Mouse (Mus musculus) heart, embryonic 14.5 days (tissue): Measurements from ENCODE around the gene Iqce. TPM values are rescaled to one million over a fixed set of nuclear protein-coding genes. Genes with fewer than 3 reads are reported as not detected.
A peak's percentile ranks its signal among the peaks of the same experiment; 100 is the strongest.

ENCODE experiments used
- ATAC-seq: fragments of 200-750 bp; cut with Nextera tagmentation; 2 replicates; pipeline ENCODE4 v1.8.0; 2017; ENCODE audit warnings: low read depth, moderate TSS enrichment; ENCODE audit not compliant: insufficient number of reproducible peaks, insufficient read depth, low FRiP score
- H3K27ac ChIP-seq, 2 experiments: fragments of 200-500 bp in 1 of 2; fragments of 300-500 bp in 1 of 2; sonication (generic) in 1 of 2; replicated peaks in 1 of 2; 2 replicates each; pipeline ENCODE4 v1.5.1; 2012 to 2014; ENCODE audit warnings: low read depth in 2 of 2, low read length in 2 of 2, control low read depth in 1 of 2, mild to moderate bottlenecking in 1 of 2, mixed read lengths in 1 of 2; ENCODE audit not compliant: control insufficient read depth in 1 of 2, insufficient read depth in 1 of 2
- H3K27me3 ChIP-seq: fragments of 300-500 bp; sonication (generic); 2 replicates; pipeline ENCODE4 v1.6.1; 2014; ENCODE audit warnings: mild to moderate bottlenecking, low read length, control low read depth; ENCODE audit not compliant: control insufficient read depth, insufficient read depth
- H3K36me3 ChIP-seq: fragments of 300-500 bp; sonication (generic); 2 replicates; pipeline ENCODE4 v1.6.1; 2014; ENCODE audit warnings: mild to moderate bottlenecking, control low read depth, low read length, mixed read lengths; ENCODE audit not compliant: control insufficient read depth, insufficient read depth
- H3K4me1 ChIP-seq, 2 experiments: fragments of 200-500 bp in 1 of 2; fragments of 300-500 bp in 1 of 2; sonication (generic) in 1 of 2; 2 replicates each; pipeline ENCODE4 v1.6.1; 2012 to 2014; ENCODE audit warnings: low read length in 2 of 2, control low read depth in 1 of 2, mixed read lengths in 1 of 2; ENCODE audit not compliant: control insufficient read depth in 2 of 2, insufficient read depth in 2 of 2
- H3K4me2 ChIP-seq: fragments of 300-500 bp; sonication (generic); 2 replicates; pipeline ENCODE4 v1.6.1; 2014; ENCODE audit warnings: mild to moderate bottlenecking, low read length
- H3K4me3 ChIP-seq, 2 experiments: fragments of 200-500 bp in 1 of 2; fragments of 300-500 bp in 1 of 2; sonication (generic) in 1 of 2; 2 replicates each; pipeline ENCODE4 v1.5.1; 2012 to 2014; ENCODE audit warnings: low read length in 2 of 2, mild to moderate bottlenecking in 2 of 2, control low read depth in 1 of 2, low read depth in 1 of 2, moderate library complexity in 1 of 2; ENCODE audit not compliant: control insufficient read depth in 1 of 2, insufficient read depth in 1 of 2
- H3K9ac ChIP-seq: fragments of 300-500 bp; sonication (generic); 2 replicates; pipeline ENCODE4 v1.6.1; 2014; ENCODE audit warnings: mild to moderate bottlenecking, low read length
- H3K9me3 ChIP-seq: fragments of 300-500 bp; sonication (generic); 2 replicates; pipeline ENCODE4 v1.6.1; 2016; ENCODE audit warnings: low read length, control low read depth; ENCODE audit not compliant: control insufficient read depth
- WGBS: fragments of 180-500 bp; shearing (Covaris S2); extraction: QIAGEN DNeasy Blood & Tissue Kit; methylation state at CpG from one replicate; pipeline ENCODE4 v1.1.7; 2014; 5-methylcytosine and 5-hydroxymethylcytosine counted together
- polyA plus RNA-seq: library from polyadenylated mRNA; unstranded; fragments of >200 nt; fragmentation: Nextera tagmentation; extraction: Ambion mirVana; gene quantifications from 2 replicates; pipeline ENCODE4 v1.2.1, GENCODE M21; 2014

Gene Iqce
- polyA plus RNA-seq, 1 experiment from 2014 or later: 8.0 TPM

DNA sequence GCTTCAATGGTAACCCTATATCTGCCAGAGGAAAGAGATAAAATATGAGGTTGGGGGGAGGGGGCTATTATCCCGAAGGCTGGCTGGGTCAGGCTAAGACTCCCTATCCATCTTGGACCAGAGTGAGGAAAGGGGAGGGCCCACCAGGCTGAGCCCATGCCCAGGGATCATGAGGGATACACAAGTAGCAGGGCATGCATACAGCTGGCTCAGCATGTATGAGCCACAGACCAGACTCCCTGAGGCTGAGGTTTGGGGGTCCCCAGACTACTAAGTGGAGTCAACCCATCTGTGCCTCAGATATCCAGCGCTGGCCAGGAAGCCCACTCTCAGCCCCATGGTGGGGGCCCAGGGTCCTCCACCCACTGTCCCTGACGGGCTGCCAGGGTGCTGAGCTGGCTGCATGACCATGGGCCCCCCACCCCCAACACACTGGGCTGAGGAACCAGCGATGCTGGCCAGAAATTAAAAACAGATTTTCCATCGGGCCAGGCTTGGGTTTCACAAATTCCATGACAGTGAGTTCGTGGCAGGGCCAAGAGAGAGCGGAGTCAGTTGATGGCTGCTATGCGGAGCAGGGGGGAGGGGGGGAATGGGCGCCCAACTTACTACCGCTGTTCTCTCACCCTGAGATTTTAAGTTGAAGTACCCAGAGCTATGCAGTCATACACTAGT lies 60.8 kb downstream of the Iqce start:
- H3K9me3 ChIP-seq: no peaks in the 10 kb centered on the region
- H3K36me3 ChIP-seq: peaks cover 43% of the 10 kb centered on the region
- peak overlapping the region; percentile 41 for H3K9ac ChIP-seq
- ATAC-seq: no peak
- H3K4me2 ChIP-seq: 0 out of 2 replicates have a peak overlapping the region, but pooled peaks have one; percentile 7
- no peaks in the 10 kb centered on the region for H3K27me3 ChIP-seq
- H3K4me3 ChIP-seq: no peak overlapping the region
- H3K27ac ChIP-seq: peak overlapping the region; percentile 30 to 39
- peaks cover 35 to 55% of the 10 kb centered on the region in 2 experiments for H3K4me1 ChIP-seq
- WGBS: 44% methylated on average over 10 of the region's 10 CpGs

DNA sequence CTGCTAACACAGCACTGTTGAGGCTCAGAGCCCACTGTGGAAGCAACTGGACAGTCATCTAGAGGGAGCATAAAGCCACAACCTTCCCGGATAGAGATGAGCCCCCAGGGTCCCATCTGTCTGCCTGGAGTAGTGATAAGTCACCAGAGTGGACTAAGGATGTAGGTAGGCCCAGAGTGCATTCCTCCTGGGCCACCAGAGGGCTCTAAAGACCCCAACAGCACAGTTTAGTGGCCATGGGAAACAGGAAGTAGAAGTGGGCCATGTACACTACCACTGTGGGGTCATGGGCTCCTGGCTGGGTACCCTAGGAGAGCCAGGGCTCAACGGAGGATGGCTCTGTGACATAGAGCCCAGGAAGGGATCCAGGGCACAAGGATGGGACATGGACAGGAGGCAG lies 61.4 kb downstream of the Iqce start:
- H3K36me3 ChIP-seq: peaks cover 47% of the 10 kb centered on the region
- ATAC-seq: no peak
- no peaks in the 10 kb centered on the region for H3K27me3 ChIP-seq
- H3K9me3 ChIP-seq: no peaks in the 10 kb centered on the region
- H3K27ac ChIP-seq: peak overlapping the region in 1 of 2 experiments; percentile 39; a peak in 1 of 4 replicates
- H3K4me1 ChIP-seq: peaks cover 30 to 49% of the 10 kb centered on the region in 2 experiments
- H3K4me2 ChIP-seq: no peak overlapping the region
- WGBS: 81% methylated on average over 2 of the region's 2 CpGs
- no peak overlapping the region for H3K9ac ChIP-seq
- no peak overlapping the region for H3K4me3 ChIP-seq

DNA sequence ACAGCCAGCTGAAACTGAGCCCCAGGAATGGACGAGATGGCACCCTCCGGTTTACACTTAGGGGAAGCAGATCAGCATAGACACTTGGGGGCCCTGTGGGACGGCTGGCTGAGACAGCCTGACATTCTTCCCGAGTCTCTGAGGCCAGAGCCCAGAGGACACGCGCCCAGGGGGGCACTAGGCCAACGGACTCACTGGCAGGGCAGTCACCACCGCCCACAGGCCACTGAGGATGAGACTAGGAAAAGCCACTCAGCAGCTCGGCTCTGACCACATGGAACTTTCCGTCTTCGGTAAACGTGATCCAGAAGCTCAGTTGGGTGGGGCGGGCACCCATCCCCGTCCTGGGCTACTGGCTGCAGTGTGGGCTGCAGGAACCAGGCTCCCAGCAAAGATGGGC lies 62.3 kb downstream of the Iqce start:
- no peak for ATAC-seq
- Histone ChIP-seq H3K9ac (no peak overlapping the region), H3K4me2 (no peak overlapping the region), H3K27ac (no peak overlapping the region), H3K4me3 (no peak overlapping the region), H3K9me3 (no peaks in the 10 kb centered on the region), H3K4me1 (peaks cover 25 to 39% of the 10 kb centered on the region in 2 experiments), H3K27me3 (no peaks in the 10 kb centered on the region), H3K36me3 (peaks cover 53% of the 10 kb centered on the region)
- WGBS: 75% methylated on average over 14 of the region's 14 CpGs

DNA sequence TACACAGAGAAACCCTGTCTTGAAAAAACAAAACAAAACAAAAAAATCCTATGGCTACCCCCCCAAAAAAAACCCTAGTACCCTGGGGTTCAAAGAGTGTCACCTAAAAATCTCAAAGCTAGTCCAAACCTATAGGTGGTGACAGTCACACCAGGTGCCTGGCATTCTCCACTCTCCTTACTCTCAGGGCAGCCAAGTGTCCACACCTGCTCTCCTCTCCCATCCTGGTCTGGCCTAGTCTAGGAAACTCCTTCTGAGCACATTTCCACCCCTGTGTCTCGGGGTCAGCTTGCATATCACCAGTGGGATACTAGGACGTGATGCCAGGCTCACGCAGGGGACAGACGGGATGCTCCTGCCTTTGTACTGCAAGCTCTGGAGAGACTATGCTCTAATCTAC lies 62.9 kb downstream of the Iqce start:
- no peak overlapping the region for H3K27ac ChIP-seq
- H3K9ac ChIP-seq: no peak overlapping the region
- WGBS: 87% methylated on average over 4 of the region's 4 CpGs
- ATAC-seq: no peak
- H3K4me3 ChIP-seq: no peak overlapping the region
- peaks cover 19 to 34% of the 10 kb centered on the region in 2 experiments for H3K4me1 ChIP-seq
- no peak overlapping the region for H3K4me2 ChIP-seq
- no peaks in the 10 kb centered on the region for H3K27me3 ChIP-seq
- H3K9me3 ChIP-seq: no peaks in the 10 kb centered on the region
- H3K36me3 ChIP-seq: peaks cover 57% of the 10 kb centered on the region

DNA sequence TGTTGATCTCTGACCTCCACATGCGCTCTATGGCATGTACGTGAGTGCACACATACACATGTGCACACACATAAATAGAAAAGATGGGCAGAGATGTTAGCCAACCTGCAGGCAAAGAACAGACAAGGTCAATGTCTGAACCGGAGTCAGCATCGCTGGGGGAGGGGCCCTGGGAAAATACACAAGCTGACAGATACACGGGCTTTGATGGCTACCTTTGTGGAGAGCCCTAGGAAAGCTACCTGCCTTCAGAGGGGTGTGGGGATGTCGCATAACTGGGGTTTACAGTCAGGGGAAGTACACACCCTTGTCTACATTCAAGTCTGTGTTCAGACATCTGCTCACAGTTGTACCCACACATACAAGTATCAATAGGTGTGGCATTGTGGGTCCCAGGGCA lies 63.7 kb downstream of the Iqce start:
- H3K27ac ChIP-seq: no peak overlapping the region
- 93% methylated on average over 6 of the region's 6 CpGs for WGBS
- H3K36me3 ChIP-seq: peaks cover 57% of the 10 kb centered on the region
- H3K9me3 ChIP-seq: no peaks in the 10 kb centered on the region
- H3K4me3 ChIP-seq: no peak overlapping the region
- no peak overlapping the region for H3K9ac ChIP-seq
- H3K27me3 ChIP-seq: no peaks in the 10 kb centered on the region
- ATAC-seq: no peak
- no peak overlapping the region for H3K4me2 ChIP-seq
- H3K4me1 ChIP-seq: peaks cover 18 to 32% of the 10 kb centered on the region in 2 experiments

DNA sequence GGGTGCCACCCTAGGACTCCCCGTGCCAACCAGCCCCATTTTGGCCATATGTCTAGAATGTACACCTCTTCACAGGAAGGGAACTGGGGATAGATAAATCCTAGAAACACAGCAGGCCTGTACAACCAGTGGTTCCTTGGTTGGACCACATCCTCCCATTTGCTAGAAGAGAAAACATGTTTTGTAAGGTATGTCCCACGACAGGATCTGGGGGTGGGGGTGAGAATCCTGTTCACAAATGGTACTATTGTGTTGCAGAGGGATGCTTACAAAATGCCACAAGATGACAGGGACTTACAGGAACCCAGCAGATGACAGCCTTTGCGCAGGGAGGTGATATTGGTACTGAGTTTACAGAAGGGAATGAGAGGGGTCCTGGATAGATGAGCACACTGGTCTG lies 64.2 kb downstream of the Iqce start:
- H3K27me3 ChIP-seq: no peaks in the 10 kb centered on the region
- peaks cover 59% of the 10 kb centered on the region for H3K36me3 ChIP-seq
- peaks cover 18 to 32% of the 10 kb centered on the region in 2 experiments for H3K4me1 ChIP-seq
- no peak overlapping the region for H3K9ac ChIP-seq
- WGBS: 79% methylated on average over 3 of the region's 3 CpGs
- H3K4me3 ChIP-seq: no peak overlapping the region
- no peak overlapping the region for H3K4me2 ChIP-seq
- H3K9me3 ChIP-seq: no peaks in the 10 kb centered on the region
- ATAC-seq: no peak
- no peak overlapping the region for H3K27ac ChIP-seq

DNA sequence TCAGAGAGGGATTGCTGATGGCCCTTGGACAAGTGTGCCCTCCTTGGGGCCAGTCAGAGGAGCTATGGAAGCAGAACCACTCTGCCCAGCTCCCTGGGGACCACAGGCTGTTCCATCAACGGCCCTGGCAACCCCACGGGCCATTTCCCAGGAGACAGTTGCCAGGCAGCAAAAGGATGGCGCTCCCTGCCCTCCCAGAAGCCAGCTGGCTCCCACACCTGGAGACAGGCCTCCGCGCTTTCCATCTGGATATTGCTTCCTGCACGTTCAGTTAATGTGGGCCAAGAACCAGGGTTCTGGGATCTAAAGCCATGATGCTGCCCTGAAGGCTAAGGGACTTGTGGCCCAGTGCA lies 65.1 kb downstream of the Iqce start:
- H3K9ac ChIP-seq: no peak overlapping the region
- no peak overlapping the region; a peak in 1 of 4 replicates for H3K27ac ChIP-seq
- no peak for ATAC-seq
- H3K4me1 ChIP-seq: peaks cover 12 to 25% of the 10 kb centered on the region in 2 experiments
- WGBS: 91% methylated on average over 6 of the region's 6 CpGs
- H3K9me3 ChIP-seq: no peaks in the 10 kb centered on the region
- no peaks in the 10 kb centered on the region for H3K27me3 ChIP-seq
- H3K4me2 ChIP-seq: no peak overlapping the region
- peaks cover 69% of the 10 kb centered on the region for H3K36me3 ChIP-seq
- H3K4me3 ChIP-seq: no peak overlapping the region
